Mouse (Mus musculus) kidney, embryonic 15.5 days (tissue): ENCODE measurements around the gene Cks1b. TPM values are rescaled to one million over a fixed set of nuclear protein-coding genes. Genes with fewer than 3 reads are reported as not detected.

Experiments
- ATAC-seq: fragments of 200-750 bp; cut with Nextera tagmentation; replicated peaks from 2 replicates; pipeline ENCODE4 v1.8.0; 2017; ENCODE audit warnings: moderate TSS enrichment; ENCODE audit not compliant: low FRiP score
- H3K27ac ChIP-seq: fragments of 300-500 bp; sonication (generic); 2 replicates; pipeline ENCODE4 v1.5.1; 2015; ENCODE audit warnings: mild to moderate bottlenecking, inconsistent platforms
- H3K27me3 ChIP-seq: fragments of 300-500 bp; sonication (generic); 2 replicates; pipeline ENCODE4 v1.6.1; 2015; ENCODE audit warnings: inconsistent platforms
- H3K36me3 ChIP-seq: fragments of 300-500 bp; sonication (generic); 2 replicates; pipeline ENCODE4 v1.6.1; 2015; ENCODE audit warnings: inconsistent platforms
- H3K4me1 ChIP-seq: fragments of 300-500 bp; sonication (generic); 2 replicates; pipeline ENCODE4 v1.6.1; 2015; ENCODE audit warnings: inconsistent platforms
- H3K4me2 ChIP-seq: fragments of 300-500 bp; sonication (generic); 2 replicates; pipeline ENCODE4 v1.6.1; 2015; ENCODE audit warnings: moderate library complexity, mild to moderate bottlenecking, inconsistent platforms
- H3K4me3 ChIP-seq: fragments of 300-500 bp; sonication (generic); replicated peaks from 2 replicates; pipeline ENCODE4 v1.5.1; 2015; ENCODE audit warnings: mild to moderate bottlenecking, inconsistent platforms
- H3K9ac ChIP-seq: fragments of 300-500 bp; sonication (generic); 2 replicates; pipeline ENCODE4 v1.6.1; 2015; ENCODE audit warnings: mild to moderate bottlenecking, inconsistent platforms
- H3K9me3 ChIP-seq: fragments of 300-500 bp; sonication (generic); replicated peaks from 2 replicates; pipeline ENCODE4 v1.6.1; 2016; ENCODE audit warnings: inconsistent platforms
- WGBS: fragments of 180-500 bp; shearing (Covaris S2); methylation state at CpG from one replicate; pipeline ENCODE4 v1.1.7; 2015; ENCODE audit warnings: mixed read lengths; 5-methylcytosine and 5-hydroxymethylcytosine counted together
- polyA plus RNA-seq: library from polyadenylated mRNA; unstranded; fragments of >200 nt; fragmentation: Nextera tagmentation; extraction: Ambion mirVana; gene quantifications from 2 replicates; pipeline ENCODE4 v1.2.1, GENCODE M21; 2015

Gene Cks1b
- polyA plus RNA-seq, 1 experiment from 2014 or later: 518 TPM

GRCm38 (mm10) chr3:89391663-89392511 lies 26.3 kb downstream of the Cks1b start:
- no peak for ATAC-seq
- H3K4me1 ChIP-seq: peaks cover 88% of the 10 kb centered on the region

DNA sequence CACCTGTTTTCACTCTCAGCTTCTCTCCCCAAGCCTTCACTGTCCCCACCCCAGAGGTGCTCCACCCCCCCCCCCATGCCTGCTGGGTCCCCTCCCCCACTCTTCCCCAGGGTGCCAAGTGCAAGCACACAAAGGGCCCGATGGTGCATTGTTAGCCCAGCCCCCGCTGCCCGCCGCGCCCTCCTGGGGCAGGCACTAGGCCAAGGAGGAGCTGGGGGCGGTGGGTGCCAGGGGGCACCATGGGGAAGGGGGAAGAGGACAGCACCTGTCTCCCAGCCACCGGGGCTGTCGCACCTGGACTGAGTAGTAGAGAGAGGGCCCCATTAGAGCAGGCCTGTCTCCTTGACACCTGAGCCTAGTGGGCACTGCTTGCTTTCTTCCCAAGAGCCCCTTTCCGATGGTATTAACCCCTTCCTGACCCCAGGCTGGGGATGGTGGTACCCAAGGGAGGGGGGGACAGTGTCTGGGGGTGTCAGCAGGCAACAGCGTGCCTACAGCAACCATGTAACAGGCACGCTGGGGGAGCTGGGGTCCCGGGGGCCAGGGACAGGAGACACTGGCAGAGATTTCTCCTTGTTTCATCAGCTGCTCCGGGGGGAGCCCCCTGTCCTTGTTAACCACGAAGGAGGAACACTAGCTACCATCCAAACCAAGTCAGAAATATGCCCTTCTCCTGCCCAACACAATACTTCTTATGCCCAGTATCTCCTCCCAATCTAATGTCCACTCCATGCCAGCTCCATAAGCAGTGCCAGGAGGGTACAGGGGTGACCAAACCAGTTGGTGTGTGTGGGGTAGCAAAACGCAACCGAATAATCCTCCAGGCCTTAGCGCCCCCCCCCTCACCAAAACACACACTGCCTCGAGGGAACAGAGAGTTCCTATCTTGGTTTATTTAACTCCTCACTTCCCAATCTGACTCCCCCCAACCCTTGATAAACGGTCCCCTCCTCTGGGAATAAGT lies 27.2 kb downstream of the Cks1b start:
- 14% methylated on average over 19 of the region's 19 CpGs for WGBS
- ATAC-seq: no peak
- Histone ChIP-seq H3K9me3 (no peaks in the 10 kb centered on the region), H3K4me1 (peaks cover 86% of the 10 kb centered on the region), H3K27ac (peak overlapping the region; percentile 95), H3K4me3 (peak overlapping the region; percentile 59), H3K9ac (peak overlapping the region; percentile 59), H3K4me2 (peak overlapping the region; percentile 99), H3K27me3 (no peaks in the 10 kb centered on the region), H3K36me3 (no peaks in the 10 kb centered on the region)

More at GRCm38 (mm10) chr3:89391663-89392511, 26.3 kb downstream of the Cks1b start:
- Histone ChIP-seq H3K4me2 (peak overlapping the region; percentile 99), H3K27ac (peak overlapping the region; percentile 95), H3K9me3 (no peaks in the 10 kb centered on the region), H3K9ac (peak overlapping the region; percentile 59), H3K36me3 (no peaks in the 10 kb centered on the region), H3K4me3 (peak overlapping the region; percentile 59), H3K27me3 (no peaks in the 10 kb centered on the region)
- WGBS: under 1% methylated on average over 55 of the region's 56 CpGs

DNA sequence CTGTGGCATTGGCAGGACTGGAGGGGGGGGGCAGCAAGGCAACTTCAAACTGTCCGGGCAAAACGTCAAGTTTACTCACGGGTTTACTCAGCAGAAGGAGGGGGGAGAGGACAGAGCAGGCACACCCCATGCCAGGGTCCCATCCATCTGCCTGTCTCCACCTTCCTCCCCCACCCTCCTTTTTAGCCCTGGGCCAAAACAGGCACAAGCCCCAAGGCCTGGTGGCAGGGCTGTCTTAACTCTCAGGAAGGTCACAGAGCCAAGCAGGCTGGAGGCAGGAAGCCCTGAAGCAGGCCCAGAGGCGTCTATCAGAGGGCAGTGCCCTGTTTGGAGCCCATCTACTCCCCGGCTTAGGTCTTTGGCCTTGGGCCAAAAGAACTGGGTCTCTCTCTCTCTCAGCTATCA lies 28.1 kb downstream of the Cks1b start:
- Histone ChIP-seq H3K4me1 (peaks cover 86% of the 10 kb centered on the region), H3K4me2 (peak overlapping the region; percentile 99), H3K27me3 (no peaks in the 10 kb centered on the region), H3K9me3 (no peaks in the 10 kb centered on the region), H3K9ac (no peak overlapping the region), H3K36me3 (no peaks in the 10 kb centered on the region), H3K4me3 (0 out of 2 replicates have a peak overlapping the region, but pooled peaks have one; percentile 59), H3K27ac (peak overlapping the region; percentile 45; the same call in 1 of the 2 replicates)
- ATAC-seq: no peak
- 39% methylated on average over 5 of the region's 5 CpGs for WGBS

DNA sequence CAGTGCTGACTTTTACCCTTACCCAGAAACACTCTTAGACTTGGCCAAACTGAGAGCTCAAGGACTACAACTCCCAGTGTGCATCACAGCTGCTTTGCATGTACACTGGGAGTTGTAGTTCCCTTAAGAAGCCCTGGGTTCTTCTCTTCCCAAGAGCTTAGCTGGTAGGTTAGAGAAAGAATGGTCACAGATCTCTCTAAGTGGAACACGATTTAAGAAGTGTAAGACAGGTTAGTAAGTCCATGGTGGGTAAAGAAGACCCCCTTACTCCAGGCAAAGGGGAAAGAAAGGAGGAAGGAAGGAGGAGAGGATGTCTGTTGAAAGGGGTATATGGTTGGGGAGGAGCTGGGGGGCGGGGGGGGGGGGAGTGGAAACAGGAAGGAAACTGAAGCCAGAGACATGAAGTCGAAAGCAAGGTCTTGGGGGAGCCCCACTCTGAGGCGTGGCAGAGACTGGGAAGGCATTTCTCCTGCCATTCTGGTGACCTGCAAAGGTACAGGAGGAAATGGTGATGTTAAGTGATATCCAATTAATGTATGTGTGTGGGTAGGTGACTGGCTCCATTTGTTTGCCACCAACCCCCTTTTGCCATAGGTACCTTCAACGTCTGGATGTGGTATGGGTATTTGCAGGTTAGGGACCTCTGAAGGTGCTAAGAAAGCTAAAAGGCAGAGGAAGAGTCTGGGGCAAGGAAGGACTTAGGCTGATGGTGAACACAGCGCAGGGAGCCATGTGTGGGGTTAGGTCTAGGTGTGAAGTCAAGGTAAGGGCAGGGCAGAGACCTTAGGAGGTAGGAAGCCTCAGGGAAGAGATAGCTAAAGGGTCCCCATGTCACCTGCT lies 29.1 kb downstream of the Cks1b start:
- no peak overlapping the region for H3K4me3 ChIP-seq
- no peak for ATAC-seq
- H3K9ac ChIP-seq: no peak overlapping the region
- H3K4me2 ChIP-seq: no peak overlapping the region
- H3K4me1 ChIP-seq: peaks cover 84% of the 10 kb centered on the region
- no peaks in the 10 kb centered on the region for H3K9me3 ChIP-seq
- 50% methylated on average over 6 of the region's 6 CpGs for WGBS
- no peaks in the 10 kb centered on the region for H3K27me3 ChIP-seq
- peak overlapping the region; percentile 45; the same call in 1 of the 2 replicates for H3K27ac ChIP-seq
- H3K36me3 ChIP-seq: no peaks in the 10 kb centered on the region

DNA sequence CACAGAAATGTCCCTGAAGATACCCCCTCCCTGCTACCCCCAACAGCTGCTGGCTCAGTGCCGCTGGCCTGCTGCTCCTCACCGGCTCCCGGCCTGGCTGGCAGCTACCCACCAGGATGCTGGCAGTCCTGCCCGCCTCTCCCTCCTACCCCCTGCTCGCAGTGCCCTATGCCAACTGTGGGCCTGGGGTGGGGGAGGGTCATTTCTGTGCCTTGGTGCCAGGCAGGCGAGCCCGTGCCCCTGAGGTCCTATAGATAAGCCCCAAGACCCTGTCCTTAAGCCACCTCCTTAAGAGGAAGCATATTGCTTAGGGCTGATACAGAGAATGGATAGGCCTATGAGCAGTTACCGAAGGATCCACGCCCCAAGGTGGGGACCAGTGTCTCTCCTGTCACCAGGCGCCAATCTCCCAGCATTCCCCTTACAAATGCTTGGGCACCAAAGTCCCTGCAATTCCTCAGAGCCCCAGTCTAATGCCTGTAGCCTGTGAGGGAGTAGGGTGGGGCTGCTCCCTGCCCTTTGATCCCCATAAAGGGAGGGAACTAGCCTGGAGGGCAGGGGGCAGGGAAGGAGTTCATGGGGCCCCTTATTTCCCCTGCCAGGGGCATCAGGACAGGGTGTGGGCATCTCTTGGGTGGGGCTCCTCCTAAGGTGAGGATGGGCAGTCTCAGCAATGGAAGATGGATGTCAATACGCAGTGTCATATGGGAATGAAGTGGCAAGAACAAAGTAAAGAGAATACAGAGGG lies 29.9 kb downstream of the Cks1b start:
- Histone ChIP-seq H3K4me3 (0 out of 2 replicates have a peak overlapping the region, but pooled peaks have one; percentile 3), H3K4me1 (peaks cover 83% of the 10 kb centered on the region), H3K4me2 (0 out of 2 replicates have a peak overlapping the region, but pooled peaks have one; percentile 15), H3K9me3 (no peaks in the 10 kb centered on the region), H3K27ac (0 out of 2 replicates have a peak overlapping the region, but pooled peaks have one; percentile 27), H3K36me3 (no peaks in the 10 kb centered on the region), H3K9ac (no peak overlapping the region), H3K27me3 (no peaks in the 10 kb centered on the region)
- 77% methylated on average over 11 of the region's 11 CpGs for WGBS
- no peak for ATAC-seq

DNA sequence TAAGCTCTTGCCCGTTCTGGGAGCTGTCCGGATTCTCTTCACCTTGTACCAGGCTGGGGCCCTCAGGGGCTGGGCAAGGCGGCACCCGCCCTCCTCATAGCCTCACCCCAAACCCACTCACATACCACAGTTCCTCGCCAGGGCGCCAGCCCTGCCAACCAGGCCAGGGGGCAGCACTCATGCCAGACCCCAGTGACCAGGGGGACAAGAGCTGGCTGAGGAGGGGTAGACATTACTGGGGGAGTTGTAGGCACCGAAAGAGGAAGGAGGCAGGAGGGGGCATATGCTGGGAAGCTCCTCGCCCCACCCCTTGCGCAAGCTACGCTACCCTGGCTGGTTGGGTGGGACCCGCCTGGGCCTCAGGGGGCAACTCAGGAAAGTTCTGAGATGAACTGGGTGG lies 30.6 kb downstream of the Cks1b start:
- 83% methylated on average over 11 of the region's 11 CpGs for WGBS
- Histone ChIP-seq H3K27me3 (no peaks in the 10 kb centered on the region), H3K9me3 (no peaks in the 10 kb centered on the region), H3K4me3 (no peak overlapping the region), H3K4me1 (peaks cover 78% of the 10 kb centered on the region), H3K36me3 (no peaks in the 10 kb centered on the region), H3K9ac (no peak overlapping the region), H3K4me2 (0 out of 2 replicates have a peak overlapping the region, but pooled peaks have one; percentile 23), H3K27ac (no peak overlapping the region)
- no peak for ATAC-seq

DNA sequence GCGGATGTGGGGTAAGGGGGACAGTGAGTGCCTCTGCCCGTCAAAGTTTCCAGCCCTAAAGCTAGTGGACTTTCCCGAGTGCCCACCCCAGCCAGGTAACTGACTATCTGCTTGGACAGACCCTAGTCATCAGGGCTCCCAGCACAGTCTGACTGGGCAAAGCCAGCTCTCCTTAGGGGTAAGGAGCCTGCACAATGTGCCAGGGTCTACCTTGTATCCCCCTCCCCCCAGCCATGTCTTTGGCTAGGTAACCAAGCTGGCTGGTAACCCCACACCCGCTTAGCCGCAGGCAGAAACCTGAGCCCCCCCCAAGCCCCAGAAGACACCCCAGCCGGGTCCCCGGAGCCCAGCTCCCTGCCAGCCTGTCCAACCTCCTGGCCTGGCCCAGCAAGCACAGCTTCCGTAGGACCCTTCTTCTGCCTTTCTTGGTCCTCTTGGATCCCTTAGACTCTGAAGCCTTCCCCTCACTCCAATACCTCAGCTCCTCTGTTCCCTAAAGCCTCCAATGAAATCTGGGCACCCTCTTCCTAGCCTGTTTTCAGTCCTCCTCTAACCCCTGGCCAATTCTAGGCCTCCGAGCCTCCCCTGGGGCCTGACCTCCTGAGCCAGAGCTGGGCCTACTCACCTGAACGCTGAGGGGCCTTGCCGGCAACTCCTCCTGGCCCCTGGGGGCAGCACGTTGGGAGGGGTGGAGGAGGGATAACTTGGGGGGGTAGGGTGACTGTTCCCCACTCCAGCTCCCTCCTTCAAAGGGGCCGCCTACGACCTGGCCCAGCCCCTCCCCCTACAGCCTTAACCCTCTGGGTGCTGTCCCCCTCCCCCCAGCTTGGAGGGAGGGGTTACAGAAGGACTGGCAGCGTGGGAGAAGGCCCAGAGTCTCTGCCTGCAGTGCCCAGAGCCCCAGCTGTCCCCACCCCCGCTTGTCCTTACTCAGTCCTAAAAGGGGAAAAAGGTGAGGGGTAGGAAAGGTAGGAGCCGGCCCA lies 31.5 kb downstream of the Cks1b start:
- Histone ChIP-seq H3K4me2 (0 out of 2 replicates have a peak overlapping the region, but pooled peaks have one; percentile 23), H3K27ac (no peak overlapping the region), H3K36me3 (no peaks in the 10 kb centered on the region), H3K9me3 (no peaks in the 10 kb centered on the region), H3K27me3 (no peaks in the 10 kb centered on the region), H3K4me1 (peaks cover 69% of the 10 kb centered on the region), H3K9ac (no peak overlapping the region), H3K4me3 (no peak overlapping the region)
- no peak for ATAC-seq
- 51% methylated on average over 17 of the region's 17 CpGs for WGBS

DNA sequence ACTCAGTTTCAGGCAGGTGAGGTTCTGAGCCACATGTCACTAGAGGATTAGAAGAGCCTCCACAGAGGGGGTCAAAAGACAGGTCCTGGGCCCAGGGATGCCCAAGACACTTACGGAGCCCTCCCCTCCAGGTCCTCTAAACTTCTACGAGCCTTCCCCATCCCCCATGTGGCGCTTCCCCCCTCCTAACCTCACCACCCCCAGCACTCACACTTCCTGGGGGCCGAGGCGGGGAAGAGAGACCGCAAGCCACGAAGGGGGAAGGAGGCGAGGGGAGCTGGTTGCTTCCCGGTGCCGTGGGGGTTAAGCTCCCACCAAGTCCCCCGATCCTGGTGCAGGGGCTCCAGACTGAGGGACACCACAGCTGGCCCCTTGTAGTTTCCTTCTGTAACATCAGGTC lies 32.7 kb downstream of the Cks1b start:
- Histone ChIP-seq H3K4me3 (no peak overlapping the region), H3K36me3 (peaks cover 11% of the 10 kb centered on the region), H3K9ac (0 out of 2 replicates have a peak overlapping the region, but pooled peaks have one; percentile 29), H3K27me3 (no peaks in the 10 kb centered on the region), H3K27ac (no peak overlapping the region), H3K4me2 (no peak overlapping the region), H3K9me3 (no peaks in the 10 kb centered on the region), H3K4me1 (peaks cover 56% of the 10 kb centered on the region)
- WGBS: 49% methylated on average over 11 of the region's 11 CpGs
- no peak for ATAC-seq

- Histone ChIP-seq H3K9me3 (no peaks in the 10 kb centered on the region), H3K36me3 (peaks cover 21% of the 10 kb centered on the region), H3K4me2 (no peak overlapping the region), H3K27me3 (no peaks in the 10 kb centered on the region), H3K4me3 (no peak overlapping the region), H3K27ac (0 out of 2 replicates have a peak overlapping the region, but pooled peaks have one; percentile 32), H3K9ac (no peak overlapping the region), H3K4me1 (peaks cover 47% of the 10 kb centered on the region)
- no peak for ATAC-seq
- 79% methylated on average over 11 of the region's 12 CpGs for WGBS
Observed at GRCm38 (mm10) chr3:89384331-89385076, 33.7 kb downstream of the Cks1b start.
